Mouse (Mus musculus): Measurements from ENCODE around the gene Prdx5. TPM values are rescaled to one million over a fixed set of nuclear protein-coding genes. Genes with fewer than 3 reads are reported as not detected.

Prdx5 gene
- total and polyA plus RNA-seq, 3 experiments, result 74.8 to 137 (median 83.5) TPM

DNA sequence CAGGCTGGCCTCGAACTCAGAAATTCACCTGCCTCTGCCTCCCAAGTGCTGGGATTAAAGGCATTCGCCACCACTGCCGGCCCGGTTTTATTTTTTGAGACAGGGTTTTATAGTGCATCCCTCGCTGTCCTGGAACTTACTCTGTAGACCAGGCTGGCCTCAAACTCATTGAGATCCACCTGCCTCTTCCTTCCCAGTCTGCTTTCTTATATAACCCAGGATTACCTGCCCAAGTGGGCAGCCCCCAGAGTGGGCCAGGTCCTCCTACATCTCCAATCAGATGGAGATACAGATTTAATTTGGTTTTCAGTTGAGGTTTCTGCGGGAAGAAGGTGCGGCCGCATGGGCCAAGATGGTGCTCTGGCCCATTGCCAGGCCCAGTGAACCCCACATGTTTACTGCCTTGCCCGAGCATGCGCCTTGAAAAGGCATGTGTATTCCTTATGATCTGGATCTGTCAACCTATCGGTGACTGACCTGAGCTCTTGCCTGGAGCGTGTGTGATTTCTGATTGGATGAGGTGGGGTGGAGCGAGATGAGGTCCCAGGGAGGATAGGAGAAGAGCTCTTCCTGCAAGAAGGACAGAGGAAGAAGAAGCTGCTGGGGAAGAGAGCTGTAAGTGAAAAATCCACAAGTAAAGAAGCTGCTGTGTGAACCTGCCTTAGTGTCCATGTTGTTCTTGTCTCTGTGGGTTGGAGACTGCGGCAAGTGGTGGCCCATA, 16.0 kb downstream of the Prdx5 start (continued):
- no peak for TF ChIP-seq IRF4 (IDR thresholded peaks at IDR 0.05; ENCODE audit: low read depth, low read length)
- TF ChIP-seq USF1 (IDR thresholded peaks at IDR 0.05; ENCODE audit: low read depth, low read length), result no peak
- peak; percentile 89 for TF ChIP-seq MAX (IDR thresholded peaks at IDR 0.05; ENCODE audit: low read length)
- TF ChIP-seq NRF1 (IDR thresholded peaks at IDR 0.05; ENCODE audit: low read depth, low read length), result peak; percentile 86
- TF ChIP-seq POLR2A (IDR thresholded peaks at IDR 0.05; ENCODE audit: low read depth, low read length), result peak; percentile 87
- TF ChIP-seq RCOR1 (conservative IDR thresholded peaks at IDR 0.05; ENCODE audit: low read depth, low read length), result no peak

DNA sequence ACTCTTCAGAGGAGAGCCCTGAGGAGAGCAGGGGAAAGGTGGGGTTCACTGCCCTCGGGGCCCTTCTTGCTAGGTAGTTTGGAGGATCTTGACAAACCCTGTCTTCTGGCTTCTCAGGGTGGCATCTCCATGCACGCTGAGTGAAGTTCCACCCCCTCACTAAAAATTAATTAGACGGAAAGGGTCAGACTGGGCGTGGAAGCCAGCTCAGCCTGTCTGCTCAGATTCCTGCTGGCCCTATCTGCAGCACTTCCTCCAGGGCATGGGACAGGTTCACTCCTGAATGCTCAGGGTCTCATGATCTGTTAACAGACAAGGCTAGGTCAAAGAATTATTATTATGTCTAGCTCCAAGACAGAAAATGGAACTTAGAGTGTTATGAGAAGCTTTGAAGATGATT, 17.4 kb downstream of the Prdx5 start:
- no peak overlapping the region for H3K4me2 ChIP-seq (ENCODE audit: insufficient read depth, low read depth, poor library complexity, severe bottlenecking)
- TF ChIP-seq MXI1 (IDR thresholded peaks at IDR 0.05; ENCODE audit: low read depth, low read length), result no peak
- TF ChIP-seq CHD1 (IDR thresholded peaks at IDR 0.05; ENCODE audit: low read depth, low read length), result no peak
- no peak for TF ChIP-seq HCFC1 (IDR thresholded peaks at IDR 0.05; ENCODE audit: low read depth, low read length)
- no peak for TF ChIP-seq USF2 (conservative IDR thresholded peaks at IDR 0.05; ENCODE audit: low read depth, low read length)
- no peak for TF ChIP-seq TCF12 (IDR thresholded peaks at IDR 0.05; ENCODE audit: low read depth, low read length)
- no peak for TF ChIP-seq POLR2A (IDR thresholded peaks at IDR 0.05; ENCODE audit: low read depth, low read length)
- no peak for DNase-seq (ENCODE audit: extremely low read depth)
- H3K4me1 ChIP-seq (ENCODE audit: control insufficient read depth in 1 of 2, insufficient read depth in 2 of 2), result peaks cover 2 to 6% of the 10 kb centered on the region in 2 experiments
- no peak overlapping the region for H3K27ac ChIP-seq (ENCODE audit: insufficient read depth, low read depth)
- dilution Hi-C loops (cut with MboI; ENCODE audit: extremely low pct_ligation_motif_present, extremely low pct_unique_long_range_greater_than_20kb, low sequenced_read_pairs), result no loop called here
- no peaks in the 10 kb centered on the region for H3K27me3 ChIP-seq (replicated peaks)
- H3K79me2 ChIP-seq (replicated peaks; ENCODE audit: control insufficient read depth, extremely low read depth, insufficient read depth, poor library complexity, severe bottlenecking), result no peaks in the 10 kb centered on the region; the same call in 1 of the 2 replicates
- no peak overlapping the region for H3K9ac ChIP-seq (ENCODE audit: insufficient read depth, low read depth)
- H3K4me3 ChIP-seq (replicated peaks in 1 of 3; ENCODE audit: low read depth in 2 of 3, low read length in 2 of 3, poor library complexity in 1 of 3), result no peak overlapping the region
- peaks cover 5% of the 10 kb centered on the region for H3K9me3 ChIP-seq (replicated peaks; ENCODE audit: low read length)
- in situ Hi-C loops (cut with MboI; ENCODE audit: low pct_ligation_motif_present, low pct_unique_long_range_greater_than_20kb, low sequenced_read_pairs), result no loop called here
- peaks cover 0 to 8% of the 10 kb centered on the region in 2 experiments for H3K36me3 ChIP-seq (replicated peaks in 1 of 2; ENCODE audit: control insufficient read depth in 1 of 2, insufficient read depth in 1 of 2, low read length in 1 of 2)

DNA sequence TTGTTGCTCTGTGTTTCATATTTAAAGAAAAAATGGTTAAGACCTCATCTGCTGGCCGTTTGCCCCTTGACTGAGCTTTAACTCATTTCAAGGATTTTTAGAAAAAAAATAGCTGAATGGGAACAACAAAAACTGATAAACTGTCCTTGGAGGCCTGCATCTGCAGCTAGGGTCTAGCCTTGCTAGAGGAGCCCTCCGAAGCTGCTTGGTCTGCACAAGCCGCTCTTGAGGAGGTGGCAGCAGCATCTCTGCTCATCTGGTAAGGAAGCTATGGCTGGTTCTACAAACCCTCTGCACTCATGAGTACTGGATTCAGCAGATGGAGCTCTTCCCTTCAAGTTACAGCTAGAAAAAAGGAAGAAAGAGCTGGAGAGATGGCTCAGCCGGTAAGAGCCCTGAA, 31.9 kb downstream of the Prdx5 start:
- Histone ChIP-seq H3K79me2 (replicated peaks; ENCODE audit: control insufficient read depth, extremely low read depth, insufficient read depth, poor library complexity, severe bottlenecking) (no peaks in the 10 kb centered on the region), H3K4me3 (replicated peaks in 1 of 3; ENCODE audit: low read depth in 2 of 3, low read length in 2 of 3, poor library complexity in 1 of 3) (no peak overlapping the region), H3K4me1 (ENCODE audit: control insufficient read depth in 1 of 2, insufficient read depth in 2 of 2) (peaks cover 0 to under 1% of the 10 kb centered on the region in 2 experiments; a peak in 2 of 4 replicates), H3K4me2 (ENCODE audit: insufficient read depth, low read depth, poor library complexity, severe bottlenecking) (no peak overlapping the region), H3K27ac (ENCODE audit: insufficient read depth, low read depth) (no peak overlapping the region), H3K9me3 (replicated peaks; ENCODE audit: low read length) (peaks cover 2% of the 10 kb centered on the region), H3K27me3 (replicated peaks) (no peaks in the 10 kb centered on the region), H3K9ac (ENCODE audit: insufficient read depth, low read depth) (no peak overlapping the region), H3K36me3 (replicated peaks in 1 of 2; ENCODE audit: control insufficient read depth in 1 of 2, insufficient read depth in 1 of 2, low read length in 1 of 2) (no peaks in the 10 kb centered on the region)
- dilution Hi-C loops (cut with MboI; ENCODE audit: extremely low pct_ligation_motif_present, extremely low pct_unique_long_range_greater_than_20kb, low sequenced_read_pairs), result no loop called here
- DNase-seq (ENCODE audit: extremely low read depth), result no peak
- no peak for TF ChIP-seq TCF12 (IDR thresholded peaks at IDR 0.05; ENCODE audit: low read depth, low read length)
- no peak for TF ChIP-seq SIN3A (IDR thresholded peaks at IDR 0.05; ENCODE audit: low read length)
- TF ChIP-seq IRF4 (IDR thresholded peaks at IDR 0.05; ENCODE audit: low read depth, low read length), result no peak
- TF ChIP-seq NRF1 (IDR thresholded peaks at IDR 0.05; ENCODE audit: low read depth, low read length), result no peak
- TF ChIP-seq ZKSCAN1 (IDR thresholded peaks at IDR 0.05; ENCODE audit: borderline replicate concordance, low read depth, low read length), result no peak
- no peak for TF ChIP-seq UBTF (IDR thresholded peaks at IDR 0.05; ENCODE audit: low read depth, low read length)
- no peak for TF ChIP-seq POLR2A (IDR thresholded peaks at IDR 0.05; ENCODE audit: low read depth, low read length)
- TF ChIP-seq JUN (IDR thresholded peaks at IDR 0.05; ENCODE audit: insufficient read depth, low read depth, low read length), result no peak
- TF ChIP-seq USF1 (IDR thresholded peaks at IDR 0.05; ENCODE audit: low read depth, low read length), result no peak
- TF ChIP-seq HCFC1 (IDR thresholded peaks at IDR 0.05; ENCODE audit: low read depth, low read length), result no peak
- TF ChIP-seq JUND (conservative IDR thresholded peaks at IDR 0.05; ENCODE audit: low read depth, low read length), result no peak
- TF ChIP-seq GABPA (IDR thresholded peaks at IDR 0.05; ENCODE audit: insufficient replicate concordance, low read depth, low read length), result no peak
- TF ChIP-seq ZMIZ1 (IDR thresholded peaks at IDR 0.05; ENCODE audit: low read depth, low read length), result no peak
- TF ChIP-seq MEF2A (IDR thresholded peaks at IDR 0.05; ENCODE audit: borderline replicate concordance, low read depth, low read length), result no peak
- TF ChIP-seq BHLHE40 (IDR thresholded peaks at IDR 0.05; ENCODE audit: low read depth, low read length), result no peak
- TF ChIP-seq USF2 (conservative IDR thresholded peaks at IDR 0.05; ENCODE audit: low read depth, low read length), result no peak
- no peak for TF ChIP-seq ZNF384 (IDR thresholded peaks at IDR 0.05; ENCODE audit: low read depth, low read length)
- no peak for TF ChIP-seq ELF1 (IDR thresholded peaks at IDR 0.05; ENCODE audit: low read depth, low read length)
- TF ChIP-seq RAD21 (IDR thresholded peaks at IDR 0.05; ENCODE audit: low read depth, low read length), result no peak
- TF ChIP-seq KAT2A (IDR thresholded peaks at IDR 0.05; ENCODE audit: insufficient replicate concordance, low read length), result no peak
- in situ Hi-C loops (cut with MboI; ENCODE audit: low pct_ligation_motif_present, low pct_unique_long_range_greater_than_20kb, low sequenced_read_pairs), result no loop called here
